Mouse (Mus musculus) embryo, embryonic 11.5 days (tissue): Measurements from ENCODE around the gene Yju2.

Source experiments
- DNase-seq: peaks from one replicate; pipeline ENCODE4 v3.0.0-alpha.2; 2012; ENCODE audit warnings: low read depth, low spot score

The Yju2 gene

DNA sequence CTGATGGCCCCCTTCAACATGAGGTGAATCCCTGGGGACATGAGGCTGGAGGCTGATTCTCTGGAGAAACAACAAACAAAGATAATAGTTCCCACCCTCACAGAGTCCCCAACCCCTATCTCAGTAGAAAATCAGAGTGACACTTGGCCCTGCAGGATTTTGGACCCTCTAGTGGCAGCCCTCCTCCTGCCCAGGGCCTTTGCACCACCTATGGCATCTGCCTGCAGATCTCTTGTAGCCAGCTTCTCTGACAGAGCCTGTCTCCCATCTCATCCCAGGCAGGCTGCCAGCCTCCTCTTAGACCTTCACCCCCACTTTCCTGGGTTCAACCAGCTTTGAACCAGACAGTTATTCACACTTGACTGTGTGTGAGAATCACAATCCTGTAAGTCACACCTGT, 1.9 kb downstream of the Yju2 start:
- no peak for DNase-seq

DNA sequence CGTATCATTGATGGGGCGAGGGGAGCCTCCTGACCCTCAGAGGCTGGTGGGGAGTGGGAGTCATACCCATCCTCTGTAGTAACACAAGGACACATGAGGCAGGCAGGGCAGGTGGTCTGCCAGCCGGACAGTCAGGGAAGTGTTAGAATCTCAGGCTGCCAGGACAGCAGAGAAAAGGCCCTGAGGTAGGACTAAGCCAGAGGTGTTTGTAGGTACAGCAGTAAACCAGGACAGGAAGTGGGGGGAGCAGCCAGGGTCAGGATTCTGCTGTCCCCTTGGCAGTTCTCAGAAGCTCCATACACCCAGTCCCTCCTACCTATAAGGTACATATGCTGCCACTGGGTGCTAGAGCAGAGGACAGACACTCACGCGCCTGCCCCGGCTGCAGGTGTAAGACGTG, 2.7 kb downstream of the Yju2 start:
- DNase-seq = no peak

DNA sequence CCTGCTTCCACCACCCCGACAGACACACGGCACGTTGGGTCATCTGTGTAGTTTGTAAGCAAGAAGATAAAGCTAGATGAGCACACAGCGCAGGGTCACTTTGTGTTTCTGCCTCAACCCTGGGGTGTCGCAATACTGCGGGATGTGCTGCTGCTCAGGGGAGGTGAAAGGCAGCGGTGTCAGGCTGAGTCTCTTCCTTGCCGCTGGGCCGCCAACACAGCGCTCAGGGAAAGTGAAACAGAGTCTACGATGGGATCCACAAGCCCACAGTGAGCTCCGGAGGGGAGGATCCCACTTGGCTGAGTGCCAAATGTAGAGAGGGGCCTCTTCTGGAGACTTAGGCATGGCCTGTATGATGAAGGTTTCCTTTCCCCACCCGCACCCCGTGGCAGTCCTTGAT, 4.3 kb downstream of the Yju2 start:
- no peak for DNase-seq

DNA sequence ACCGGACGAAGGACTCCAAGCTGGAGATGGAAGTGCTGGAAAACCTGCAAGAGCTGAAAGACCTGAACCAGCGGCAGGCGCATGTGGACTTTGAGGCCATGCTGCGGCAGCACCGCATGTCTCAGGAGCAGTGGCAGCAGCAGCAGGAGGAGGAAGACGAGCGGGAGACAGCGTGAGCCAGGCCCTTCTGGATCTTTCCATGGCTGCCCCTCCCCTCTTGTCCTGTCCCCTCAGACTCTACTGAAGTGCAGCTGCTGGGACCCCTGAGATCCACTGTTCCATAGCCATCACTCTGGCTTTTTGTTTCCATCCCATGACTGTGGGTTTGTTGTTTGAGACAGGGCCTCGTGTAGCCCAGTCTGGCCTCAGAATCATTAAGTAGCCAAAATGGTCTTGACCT, 5.6 kb downstream of the Yju2 start:
- DNase-seq = no peak

DNA sequence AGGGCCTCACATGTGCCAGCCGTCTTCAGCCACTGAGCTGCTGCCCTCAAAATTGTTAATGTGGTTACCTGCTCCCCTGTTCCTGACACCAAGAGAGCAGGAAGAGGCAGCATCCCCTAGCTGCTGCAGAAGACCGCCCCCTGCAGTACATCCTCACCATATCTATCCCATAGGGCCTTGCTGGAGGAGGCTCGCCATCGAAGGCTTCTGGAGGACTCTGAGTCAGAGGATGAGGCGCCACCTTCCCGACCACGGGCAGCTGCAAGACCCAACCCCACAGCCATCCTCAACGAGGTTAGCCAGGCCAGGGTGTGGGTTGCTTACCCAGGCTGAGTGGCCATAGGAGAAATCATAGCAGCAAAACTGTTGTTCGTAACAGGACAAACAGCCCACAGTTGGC, 6.1 kb downstream of the Yju2 start:
- no peak for DNase-seq

DNA sequence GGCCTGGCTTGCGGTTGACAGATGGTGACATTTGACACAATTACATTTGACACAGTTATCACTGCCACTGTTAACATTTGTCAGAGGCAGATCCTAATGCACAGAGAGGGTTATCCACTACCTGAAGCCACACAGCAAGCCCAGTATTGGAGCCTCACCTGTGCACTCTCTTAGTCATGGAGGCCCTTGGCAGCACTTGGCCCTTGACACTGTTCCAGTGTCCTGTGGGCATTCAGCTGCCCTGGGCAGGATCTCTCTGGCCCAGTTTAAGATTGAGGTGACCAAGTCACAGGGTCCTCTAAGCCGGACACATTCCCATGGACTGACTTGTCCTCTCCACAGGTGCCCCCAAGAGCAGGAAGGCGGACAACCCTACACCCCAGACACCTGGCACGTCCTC, 8.3 kb downstream of the Yju2 start:
- DNase-seq = no peak

DNA sequence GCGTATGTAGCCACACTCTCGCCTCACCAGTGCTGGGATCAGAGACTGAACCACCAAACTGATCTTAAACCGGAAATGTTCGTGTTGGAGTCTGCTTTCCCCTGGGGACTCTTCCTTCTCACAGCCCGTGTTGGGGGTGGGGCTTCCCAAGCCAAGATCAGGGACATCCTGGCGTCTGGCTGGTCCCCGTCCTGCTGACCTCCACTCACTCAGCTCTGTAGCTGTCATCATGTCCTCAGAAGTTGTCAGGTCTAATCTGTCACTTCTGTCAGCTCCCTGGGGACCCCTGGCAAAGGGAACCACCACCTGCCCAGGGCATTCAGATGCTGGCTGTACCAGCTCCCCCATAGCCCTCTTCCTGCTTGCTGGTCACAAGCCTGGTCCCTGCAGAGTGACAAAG, 9.3 kb downstream of the Yju2 start:
- no peak for DNase-seq

DNA sequence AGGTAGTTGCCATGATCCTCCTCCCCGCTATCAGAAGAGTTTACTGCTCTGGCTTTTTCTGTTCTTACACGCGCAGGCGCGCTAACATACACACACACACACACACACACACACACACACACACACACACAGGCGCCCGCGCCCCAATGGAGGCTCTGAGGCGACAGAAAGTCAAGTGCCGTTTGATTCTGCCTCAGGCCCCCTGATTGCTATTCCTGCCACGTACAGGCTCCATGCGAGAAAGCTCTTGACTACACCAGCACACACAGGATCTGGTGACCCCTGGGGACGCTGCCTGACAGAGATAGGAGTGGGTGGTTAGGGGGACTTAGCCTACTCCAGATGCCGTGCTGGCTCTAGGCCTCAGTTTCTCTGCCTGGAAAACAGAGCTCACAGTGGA, 10.7 kb downstream of the Yju2 start:
- DNase-seq = no peak

DNA sequence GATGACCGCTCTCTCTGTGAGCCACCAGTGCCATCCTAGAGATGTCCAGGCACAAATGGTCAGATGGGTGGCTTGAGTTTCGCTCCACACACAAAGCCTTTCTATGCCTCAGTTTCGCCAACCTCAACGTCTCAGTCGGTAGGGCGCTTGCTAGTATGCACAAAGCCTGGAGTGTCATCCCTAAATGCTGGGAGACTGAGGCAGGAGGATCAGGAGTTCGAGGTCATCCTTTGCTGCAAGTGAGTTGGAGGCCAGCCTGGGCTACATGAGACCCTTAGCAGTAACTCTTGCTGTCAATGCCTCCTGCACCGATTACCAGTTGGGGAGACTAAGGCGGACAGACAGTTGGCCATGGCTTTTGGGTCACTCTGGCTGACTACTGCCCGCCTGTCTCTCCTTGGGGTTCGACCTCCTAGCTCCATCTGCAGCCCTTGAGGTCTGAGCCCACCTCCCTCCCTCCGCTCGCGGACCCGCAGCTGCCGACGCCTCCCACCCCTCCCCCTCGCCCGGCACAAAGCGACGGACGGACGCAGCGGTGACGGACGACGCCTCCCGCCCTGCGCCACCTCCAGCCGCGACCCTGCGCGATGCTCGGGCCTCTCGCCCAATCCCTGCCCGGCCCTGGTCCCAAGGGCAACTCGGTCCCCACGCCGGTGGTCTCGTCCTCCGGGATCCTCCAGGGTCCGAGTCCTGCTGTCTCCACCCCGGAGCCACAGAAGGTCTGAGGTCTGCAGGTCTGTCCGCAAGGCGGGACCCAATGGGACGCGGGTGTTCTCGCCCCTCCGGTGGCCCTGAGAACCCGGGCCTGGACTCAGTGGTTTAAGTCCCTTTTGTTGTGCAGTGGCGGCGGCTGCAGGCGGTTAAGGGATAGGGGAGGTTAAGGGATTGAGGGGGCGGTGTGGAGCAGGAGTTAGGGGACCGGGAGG, 11.3 kb downstream of the Yju2 start, which contains the start of gene Shd:
Gene Shd (plus strand): TSS at position 502 of the 926 bp plus-strand sequence.
- DNase-seq = no peak

DNA sequence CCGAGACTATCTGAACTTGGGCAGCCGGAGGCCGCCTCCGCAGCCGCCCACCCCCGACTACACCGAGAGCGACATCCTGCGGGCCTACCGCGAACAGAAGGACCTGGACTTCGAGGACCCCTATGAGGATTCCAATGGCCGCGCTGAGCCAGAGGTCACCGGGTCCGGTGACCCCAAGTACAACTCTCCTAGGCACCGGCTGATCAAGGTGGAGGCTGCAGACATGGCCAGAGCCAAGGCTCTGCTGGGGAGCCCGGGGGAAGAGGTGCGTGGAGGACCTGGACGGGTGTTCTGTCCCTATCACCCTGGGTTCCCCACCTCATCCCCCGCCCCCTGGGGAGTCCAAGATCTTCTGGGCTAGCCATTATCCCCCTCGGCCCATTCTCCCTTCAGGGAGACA, 12.6 kb downstream of the Yju2 start:
- DNase-seq = no peak

DNA sequence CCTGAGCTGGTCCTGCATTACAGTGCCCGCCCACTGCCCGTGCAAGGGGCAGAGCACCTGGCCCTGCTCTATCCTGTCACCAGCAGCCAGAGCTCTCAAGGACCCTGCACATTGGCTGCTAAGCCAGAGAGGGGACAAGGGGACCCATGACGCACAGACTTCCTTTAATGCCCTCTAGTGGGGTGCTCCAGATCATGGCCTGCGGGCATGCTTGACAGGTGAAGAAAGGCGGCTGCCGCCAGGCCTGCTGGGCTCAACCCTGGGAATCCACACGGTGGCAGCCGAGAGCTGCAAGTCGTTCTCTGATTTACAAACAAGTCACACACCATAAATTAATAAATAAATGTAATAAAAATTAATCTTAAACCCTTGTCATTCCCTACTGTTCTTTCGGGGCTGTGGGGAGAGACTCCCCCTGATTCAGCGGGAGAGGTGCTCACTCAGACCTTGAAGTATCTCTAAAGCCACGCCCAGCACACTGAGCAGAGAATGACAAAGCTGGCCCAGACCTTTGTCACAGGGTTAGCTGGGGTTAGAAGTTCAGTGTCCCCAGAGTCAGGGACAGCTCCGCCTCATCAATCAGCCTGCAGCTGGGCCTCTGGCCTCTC, 17.5 kb downstream of the Yju2 start:
- peak; percentile 56 for DNase-seq

DNA sequence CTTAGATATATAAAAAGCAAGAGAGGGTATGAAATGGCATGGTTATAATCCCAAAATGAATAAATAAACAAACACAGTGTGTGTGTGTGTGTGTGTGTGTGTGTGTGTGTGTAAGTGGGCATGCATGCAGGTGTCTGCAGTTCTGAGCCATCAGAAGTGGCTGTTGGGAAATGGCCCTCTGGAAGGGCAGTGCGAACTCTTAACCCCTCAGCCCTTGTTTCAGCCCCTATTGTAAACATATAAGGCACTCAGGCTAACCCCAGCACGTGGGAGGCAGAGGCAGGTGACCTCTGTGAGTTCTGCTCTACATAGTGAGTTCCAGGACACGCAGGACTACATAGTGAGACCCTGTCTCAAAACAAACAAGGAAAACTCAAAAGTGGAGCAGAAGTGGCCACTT, 18.4 kb downstream of the Yju2 start:
- no peak for DNase-seq

DNA sequence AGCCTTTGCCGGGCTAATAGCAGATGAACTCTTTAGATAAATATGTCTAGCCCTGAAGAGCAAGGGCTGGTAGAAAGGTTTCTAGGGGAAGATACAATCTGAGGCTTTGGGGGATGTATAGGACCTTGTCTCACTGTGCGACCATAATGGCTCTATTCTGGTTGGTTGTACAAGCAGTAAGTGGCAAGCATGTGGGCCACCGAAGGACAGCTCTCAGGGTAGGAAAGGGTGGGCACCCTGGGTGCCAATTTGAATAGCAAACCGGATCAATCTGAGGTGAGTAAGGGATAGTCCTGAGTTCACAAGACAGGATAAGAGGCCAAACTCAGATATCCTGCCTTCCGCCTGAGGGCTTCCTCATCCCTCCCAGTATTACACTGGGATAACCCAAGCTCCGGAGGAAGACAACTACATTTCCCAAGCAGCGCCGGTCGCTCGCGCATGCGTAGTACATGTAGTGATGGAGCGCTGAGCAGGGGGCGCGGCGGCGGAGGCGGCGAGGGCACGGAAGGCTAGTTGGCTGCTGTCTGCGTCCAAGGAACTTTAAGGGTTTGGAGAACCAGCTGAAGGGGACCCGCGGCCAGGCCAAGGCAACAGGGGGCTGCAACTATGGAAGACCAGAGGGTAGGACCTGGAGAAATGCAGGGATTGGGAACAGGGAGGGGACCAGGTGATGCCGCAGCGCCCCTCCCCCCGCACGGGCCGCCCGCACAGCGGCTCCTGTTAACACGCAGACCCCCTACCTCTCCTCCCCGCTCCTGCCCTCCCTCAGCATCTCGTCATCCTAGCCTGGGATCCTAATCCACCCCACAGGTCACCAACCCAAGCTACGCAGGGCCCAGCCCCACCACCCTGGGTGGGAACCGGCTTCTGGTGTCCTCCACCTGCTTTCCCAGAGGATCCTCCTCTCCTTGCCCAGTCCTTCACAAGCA, 27.4 kb downstream of the Yju2 start, which contains the start of gene Fsd1:
Gene Fsd1 (plus strand): TSS at position 480 of the 932 bp plus-strand sequence.
- DNase-seq = peak; percentile 66

DNA sequence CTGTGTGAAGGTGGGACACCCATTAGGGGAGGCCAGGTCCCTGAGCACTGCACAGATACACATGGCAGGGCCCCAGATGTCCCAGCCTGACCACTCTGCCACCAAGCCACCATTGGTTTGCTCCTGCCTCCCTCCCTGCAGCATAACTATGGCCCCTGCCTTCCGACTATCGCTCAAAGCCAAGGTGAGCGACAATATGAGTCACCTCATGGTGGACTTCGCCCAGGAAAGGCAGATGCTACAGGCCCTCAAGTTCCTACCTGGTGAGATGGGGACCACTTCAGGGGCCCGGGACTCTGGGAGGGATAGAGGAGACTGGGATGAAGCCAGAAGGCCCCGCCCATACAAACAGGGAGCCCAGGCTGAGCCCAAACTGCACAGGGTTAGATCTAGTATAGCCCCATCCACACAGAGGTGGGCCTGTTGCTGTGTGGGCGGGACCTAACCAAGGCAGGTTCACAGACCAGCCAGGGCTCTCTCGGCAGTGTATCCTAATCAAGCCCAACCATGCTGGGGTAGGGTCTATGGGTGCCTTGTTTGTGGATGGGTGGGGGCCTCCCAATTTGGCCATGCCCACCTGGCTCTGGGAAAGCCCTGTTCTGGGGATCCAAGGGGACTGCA, 31.5 kb downstream of the Yju2 start:
- no peak for DNase-seq

DNA sequence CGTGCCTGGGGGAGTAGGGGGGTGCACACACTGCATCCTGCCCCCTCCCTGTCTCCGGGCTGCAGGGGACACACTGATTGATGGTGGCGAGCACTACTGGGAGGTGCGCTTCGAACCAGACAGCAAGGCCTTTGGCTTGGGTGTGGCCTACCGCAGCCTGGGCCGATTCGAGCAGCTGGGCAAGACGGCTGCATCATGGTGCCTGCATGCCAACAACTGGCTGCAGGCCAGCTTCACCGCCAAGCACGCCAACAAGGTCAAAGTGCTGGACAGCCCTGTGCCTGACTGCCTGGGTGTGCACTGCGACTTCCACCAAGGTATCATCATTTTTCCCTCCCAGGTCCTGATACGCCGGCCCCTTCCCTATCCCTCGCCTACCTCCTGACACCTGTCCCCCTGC, 37.1 kb downstream of the Yju2 start:
- no peak for DNase-seq

DNA sequence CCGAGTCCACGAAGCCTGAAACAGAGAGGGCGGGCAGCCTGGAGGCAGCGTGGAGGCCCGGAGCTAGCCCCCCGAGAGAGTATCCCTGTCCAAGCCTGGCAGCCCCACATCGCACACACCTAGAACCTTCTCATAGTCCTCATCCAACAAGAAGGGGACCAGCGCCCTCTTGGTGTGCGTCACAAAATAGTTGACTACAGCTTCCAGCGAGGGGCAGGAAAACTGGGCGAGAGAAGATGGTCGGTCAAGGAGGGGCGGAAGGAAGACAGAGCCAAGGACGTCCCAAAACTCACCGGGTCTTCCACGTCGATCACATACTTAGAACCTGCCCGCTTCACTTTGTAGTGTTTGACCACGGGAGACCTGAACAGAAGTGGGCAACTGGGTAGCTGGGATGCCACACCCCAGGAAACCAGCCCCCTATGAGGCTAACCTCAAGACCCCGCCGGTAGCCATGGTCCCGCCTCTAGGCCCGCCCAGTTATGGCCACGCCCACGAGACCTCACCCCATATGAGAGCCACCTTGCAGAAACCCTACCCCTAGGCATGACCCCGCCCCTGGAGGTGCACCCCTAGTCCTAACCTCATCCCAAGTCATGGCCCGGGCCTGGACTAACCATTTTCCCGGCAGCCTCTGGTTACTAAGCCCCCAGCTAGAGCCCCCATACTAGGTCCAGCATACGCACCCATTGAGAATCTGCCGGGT, 41.0 kb downstream of the Yju2 start:
- DNase-seq = no peak

DNA sequence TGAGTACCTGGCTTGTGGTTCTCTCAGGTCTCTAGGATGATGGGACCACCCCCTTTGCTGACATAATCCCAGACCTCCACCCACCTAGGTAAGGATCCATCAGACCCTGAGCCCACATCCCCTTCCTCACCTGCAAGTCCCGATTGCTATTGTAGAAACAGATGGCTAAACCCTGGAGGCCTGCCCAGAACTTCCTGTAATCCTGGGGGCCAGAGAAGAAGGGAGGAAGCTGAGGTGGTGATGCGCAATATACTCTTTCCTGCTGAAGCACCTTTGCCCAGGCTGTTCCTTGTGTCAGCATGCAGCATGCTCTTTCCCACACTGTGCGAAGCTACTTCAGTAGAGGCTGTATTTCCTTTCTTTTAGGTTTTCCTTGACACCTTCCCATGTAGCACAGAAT, 44.1 kb downstream of the Yju2 start:
- DNase-seq = no peak

DNA sequence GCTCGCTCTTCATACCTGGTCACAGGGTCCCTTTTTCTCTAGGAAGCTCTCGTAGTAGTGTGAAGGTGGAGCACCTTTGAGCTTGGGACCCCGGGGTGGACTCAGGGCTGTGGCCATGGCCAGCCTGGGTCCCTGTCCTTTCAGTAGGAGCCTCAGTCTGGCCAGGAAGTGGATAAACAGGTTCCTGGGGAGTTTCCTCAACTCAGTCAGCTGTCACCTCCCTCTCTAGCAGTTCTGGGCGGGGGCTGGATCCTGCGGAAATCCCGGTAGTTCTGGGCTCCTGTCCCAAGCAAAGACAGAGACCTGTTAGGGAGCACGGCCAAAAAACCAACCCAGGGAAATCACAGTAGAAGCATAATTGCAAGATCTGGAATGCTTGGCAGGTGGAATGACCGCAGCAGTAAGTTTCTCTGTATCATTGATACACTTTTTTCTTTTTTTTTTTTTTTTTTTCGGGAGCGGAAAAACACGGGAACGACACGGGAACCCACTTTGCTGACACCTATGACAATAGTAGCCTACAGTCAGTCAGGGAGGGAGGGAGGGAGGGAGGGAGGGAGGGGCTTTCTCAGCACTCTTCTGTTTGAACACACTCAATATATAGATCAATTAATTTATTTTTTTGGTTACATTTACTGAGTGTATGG, 46.6 kb downstream of the Yju2 start, which contains the start of the genes Stap2 and Mpnd:
Gene Stap2 (minus strand): TSS at position 170 of the 647 bp plus-strand sequence.
Gene Mpnd (plus strand): TSS at position 297 of the 647 bp plus-strand sequence.
- peak; percentile 92 for DNase-seq

DNA sequence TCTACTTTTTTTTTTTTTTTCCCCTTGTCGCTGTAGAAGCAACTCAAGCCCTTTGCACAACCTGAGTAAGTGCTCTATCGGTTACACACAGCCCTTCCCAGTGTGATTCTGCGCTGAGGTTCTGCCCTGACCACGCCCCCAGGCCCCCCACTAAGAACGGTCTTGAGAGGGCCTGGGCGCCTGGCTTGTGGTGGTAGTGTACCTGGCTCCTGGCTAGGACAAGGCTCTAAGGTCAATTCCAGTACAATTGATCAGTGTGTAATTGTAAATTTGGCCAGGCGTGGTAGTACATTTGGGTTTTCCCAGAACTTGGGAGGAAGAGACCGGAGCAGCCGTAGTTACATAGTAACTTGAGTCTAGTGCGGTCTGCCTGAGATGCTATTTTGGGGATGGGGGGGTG, 48.1 kb downstream of the Yju2 start:
- no peak for DNase-seq
